Comparison of ENCODE assay signal across 11 mouse cellular contexts in the genomic region with DNA sequence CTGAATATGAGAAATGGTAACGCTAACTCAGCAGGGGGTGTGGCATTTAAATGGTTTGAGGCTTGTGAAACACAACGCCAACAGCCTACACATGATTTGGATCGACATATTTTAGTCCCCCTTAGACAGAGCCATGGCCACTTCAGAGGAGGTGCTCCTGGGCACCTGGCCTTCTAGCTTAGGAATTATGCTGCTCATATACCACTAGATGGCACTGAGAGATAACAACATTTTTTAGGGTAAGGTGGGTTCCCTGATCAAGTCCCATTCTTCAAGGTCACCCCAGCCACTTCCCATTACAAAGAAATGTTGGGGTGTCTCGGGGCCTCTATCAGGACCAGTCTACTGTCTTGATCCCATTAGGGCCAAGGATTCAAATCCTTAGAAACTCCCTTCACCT.
DNase-seq lines count a peak whose midpoint lies in the region; ATAC-seq lines count a peak whose summit lies in the region.
"Had no signal": no experiment of that assay in that cellular context is flagged by ENCODE, and none has a peak within 500 bp of the region (broad histone marks: within the 10 kb centered on the region; RNA-seq: fewer than 3 reads in every experiment).

No protein-coding gene starts in this region.

- no peaks in the 10 kb centered on the region for H3K36me3 ChIP-seq in hindbrain, embryonic 11.5 days (ENCODE audit: control insufficient read depth, insufficient read depth, low read length)
- no peaks in the 10 kb centered on the region for H3K36me3 ChIP-seq in hindbrain, embryonic 10.5 days
- H3K36me3 ChIP-seq in midbrain, embryonic 15.5 days (replicated peaks) = 0 out of 2 replicates have a peak, but pooled peaks cover 5% of the 10 kb centered on the region
- no peaks in the 10 kb centered on the region for H3K36me3 ChIP-seq in midbrain, embryonic 16.5 days (ENCODE audit: control insufficient read depth, insufficient read depth, low read length)

- 61% methylated on average over 4 of the region's 4 CpGs for WGBS in hindbrain, embryonic 11.5 days
- WGBS in hindbrain, embryonic 10.5 days = 56% methylated on average over 4 of the region's 4 CpGs
- WGBS in midbrain, embryonic 15.5 days = 65% methylated on average over 4 of the region's 4 CpGs
- WGBS in midbrain, embryonic 16.5 days = 63% methylated on average over 4 of the region's 4 CpGs

- no peak for ATAC-seq in hindbrain, embryonic 11.5 days (ENCODE audit: low FRiP score)
- peak; percentile 58 for ATAC-seq in midbrain, embryonic 15.5 days (replicated peaks)
- no peak for ATAC-seq in midbrain, embryonic 16.5 days

- H3K9ac ChIP-seq in hindbrain, embryonic 11.5 days (ENCODE audit: low read depth, low read length) = no peak overlapping the region
- H3K9ac ChIP-seq in midbrain, embryonic 15.5 days = no peak overlapping the region
- H3K9ac ChIP-seq in midbrain, embryonic 16.5 days (ENCODE audit: low read depth, low read length) = no peak overlapping the region

- no peaks in the 10 kb centered on the region for H3K27me3 ChIP-seq in hindbrain, embryonic 11.5 days (ENCODE audit: control insufficient read depth, insufficient read depth, low read length)
- no peaks in the 10 kb centered on the region for H3K27me3 ChIP-seq in hindbrain, embryonic 10.5 days (ENCODE audit: insufficient read depth, poor library complexity, severe bottlenecking)
- no peaks in the 10 kb centered on the region for H3K27me3 ChIP-seq in midbrain, embryonic 15.5 days (replicated peaks)
- no peaks in the 10 kb centered on the region for H3K27me3 ChIP-seq in midbrain, embryonic 16.5 days (ENCODE audit: control insufficient read depth, insufficient read depth, low read depth, low read length)
- H3K27me3 ChIP-seq: limb, embryonic 13.5 days had no signal

- no peak overlapping the region for H3K4me2 ChIP-seq in hindbrain, embryonic 11.5 days (replicated peaks; ENCODE audit: low read depth, low read length)
- no peak overlapping the region for H3K4me2 ChIP-seq in midbrain, embryonic 15.5 days
- H3K4me2 ChIP-seq in midbrain, embryonic 16.5 days (ENCODE audit: low read length) = no peak overlapping the region
- H3K4me2 ChIP-seq: heart, embryonic 11.5 days; limb, embryonic 13.5 days had no signal

- DNase-seq in hindbrain, embryonic 11.5 days (ENCODE audit: low spot score) = peak; percentile 13
- DNase-seq in hindbrain, embryonic 10.5 days (ENCODE audit: low spot score) = no peak
- peak; percentile 54 to 61 for DNase-seq in cerebellum, postnatal 14 days
- DNase-seq in retina, postnatal 7 days (ENCODE audit: low read depth, low spot score) = peak; percentile 11
- no peak for DNase-seq in adrenal gland, postnatal 10 days
- DNase-seq in thymus, postnatal 14 days = no peak
- DNase-seq: spleen, adult 18-20 months had no signal

- H3K27ac ChIP-seq in hindbrain, embryonic 11.5 days (ENCODE audit: low read depth, low read length) = no peak overlapping the region
- H3K27ac ChIP-seq in hindbrain, embryonic 10.5 days = no peak overlapping the region
- H3K27ac ChIP-seq in midbrain, embryonic 15.5 days = no peak overlapping the region
- H3K27ac ChIP-seq in midbrain, embryonic 16.5 days (ENCODE audit: low read length) = no peak overlapping the region
- H3K27ac ChIP-seq: limb, embryonic 13.5 days had no signal

- H3K9me3 ChIP-seq in hindbrain, embryonic 11.5 days (ENCODE audit: control insufficient read depth, low read length) = no peaks in the 10 kb centered on the region
- no peaks in the 10 kb centered on the region for H3K9me3 ChIP-seq in hindbrain, embryonic 10.5 days
- no peaks in the 10 kb centered on the region for H3K9me3 ChIP-seq in midbrain, embryonic 15.5 days
- no peaks in the 10 kb centered on the region for H3K9me3 ChIP-seq in midbrain, embryonic 16.5 days (replicated peaks; ENCODE audit: control insufficient read depth, low read length, poor library complexity, severe bottlenecking)
- H3K9me3 ChIP-seq: limb, embryonic 13.5 days had no signal

- no peak overlapping the region for H3K4me3 ChIP-seq in hindbrain, embryonic 11.5 days (ENCODE audit: low read depth, low read length)
- H3K4me3 ChIP-seq in hindbrain, embryonic 10.5 days = no peak overlapping the region
- H3K4me3 ChIP-seq in midbrain, embryonic 15.5 days = no peak overlapping the region
- no peak overlapping the region for H3K4me3 ChIP-seq in midbrain, embryonic 16.5 days (ENCODE audit: low read depth, low read length)
- H3K4me3 ChIP-seq: limb, embryonic 13.5 days had no signal

- no peaks in the 10 kb centered on the region for H3K4me1 ChIP-seq in hindbrain, embryonic 11.5 days (replicated peaks; ENCODE audit: control insufficient read depth, insufficient read depth, low read length)
- no peaks in the 10 kb centered on the region for H3K4me1 ChIP-seq in hindbrain, embryonic 10.5 days (replicated peaks)
- no peaks in the 10 kb centered on the region for H3K4me1 ChIP-seq in midbrain, embryonic 15.5 days
- no peaks in the 10 kb centered on the region for H3K4me1 ChIP-seq in midbrain, embryonic 16.5 days (ENCODE audit: control insufficient read depth, insufficient read depth, low read length)
- H3K4me1 ChIP-seq: limb, embryonic 13.5 days had no signal

Comparison
In these comparisons a context has a peak if more than half of its experiments do, and no peak if none do; other contexts are left out.
1. DNase-seq: peak in hindbrain, embryonic 11.5 days (single experiment), cerebellum, postnatal 14 days (2 of 2) and retina, postnatal 7 days (single experiment); none in hindbrain, embryonic 10.5 days (single experiment), adrenal gland, postnatal 10 days (single experiment) and thymus, postnatal 14 days (single experiment).